Mouse (Mus musculus): ENCODE results near the gene Sae1.

DNA sequence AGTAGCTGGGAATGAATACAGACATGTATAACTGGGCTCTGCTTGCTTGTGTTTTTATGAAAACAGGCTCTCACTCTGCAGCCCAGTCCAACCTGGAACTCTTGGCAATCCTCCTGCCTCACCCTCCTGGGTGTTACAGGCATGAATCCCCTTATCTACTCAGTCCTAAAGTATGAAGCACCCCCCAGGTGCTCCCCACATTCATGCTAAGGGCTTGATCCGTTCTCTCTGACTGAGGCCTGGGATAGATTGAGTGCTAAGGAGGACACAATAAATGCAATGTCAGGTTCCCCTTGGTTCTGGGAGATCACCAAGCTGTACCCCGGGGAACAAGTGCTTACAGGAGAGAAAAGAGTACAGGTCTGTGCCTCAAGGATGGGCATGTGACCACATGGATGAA, 90.0 kb downstream of the Sae1 start:
- no peak for TF ChIP-seq POLR2A (IDR thresholded peaks at IDR 0.05; ENCODE audit: extremely low read depth, insufficient read depth, low read length)
- TF ChIP-seq CTCF (IDR thresholded peaks at IDR 0.05; ENCODE audit: low read depth, low read length): no peak
